Mouse (Mus musculus) hindbrain, embryonic 11.5 days (tissue): Measurements from ENCODE around the gene Phactr3. TPM values are rescaled to one million over a fixed set of nuclear protein-coding genes. Genes with fewer than 3 reads are reported as not detected.

Source experiments
- ATAC-seq: fragments of 200-750 bp; cut with Nextera tagmentation; 2 replicates; pipeline ENCODE4 v1.8.0; 2017; ENCODE audit warnings: mild to moderate bottlenecking, moderate TSS enrichment, moderate library complexity; ENCODE audit not compliant: low FRiP score
- DNase-seq: peaks from one replicate; pipeline ENCODE4 v3.0.0-alpha.2; 2015; ENCODE audit warnings: low spot score
- H3K27ac ChIP-seq: fragments of 300-500 bp; sonication (generic); 2 replicates; pipeline ENCODE4 v1.5.1; 2014; ENCODE audit warnings: mild to moderate bottlenecking, low read depth, low read length
- H3K27me3 ChIP-seq: fragments of 300-500 bp; sonication (generic); 2 replicates; pipeline ENCODE4 v1.6.1; 2014; ENCODE audit warnings: mild to moderate bottlenecking, low read length, moderate library complexity, mixed read lengths; ENCODE audit not compliant: control insufficient read depth, insufficient read depth
- H3K36me3 ChIP-seq: fragments of 300-500 bp; sonication (generic); 2 replicates; pipeline ENCODE4 v1.6.1; 2014; ENCODE audit warnings: mild to moderate bottlenecking, low read length, moderate library complexity, mixed read lengths; ENCODE audit not compliant: control insufficient read depth, insufficient read depth
- H3K4me1 ChIP-seq: fragments of 300-500 bp; sonication (generic); replicated peaks from 2 replicates; pipeline ENCODE4 v1.6.1; 2014; ENCODE audit warnings: low read length, mixed read lengths; ENCODE audit not compliant: control insufficient read depth, insufficient read depth
- H3K4me2 ChIP-seq: fragments of 300-500 bp; sonication (generic); replicated peaks from 2 replicates; pipeline ENCODE4 v1.6.1; 2014; ENCODE audit warnings: mild to moderate bottlenecking, low read depth, low read length
- H3K4me3 ChIP-seq: fragments of 300-500 bp; sonication (generic); 2 replicates; pipeline ENCODE4 v1.5.1; 2014; ENCODE audit warnings: low read depth, low read length
- H3K9ac ChIP-seq: fragments of 300-500 bp; sonication (generic); 2 replicates; pipeline ENCODE4 v1.6.1; 2014; ENCODE audit warnings: low read depth, low read length
- H3K9me3 ChIP-seq: fragments of 300-500 bp; sonication (generic); 2 replicates; pipeline ENCODE4 v1.6.1; 2016; ENCODE audit warnings: low read length; ENCODE audit not compliant: control insufficient read depth
- WGBS: fragments of 180-500 bp; shearing (Covaris S2); extraction: QIAGEN DNeasy Blood & Tissue Kit; methylation state at CpG from one replicate; pipeline ENCODE4 v1.1.7; 2014; 5-methylcytosine and 5-hydroxymethylcytosine counted together
- polyA plus RNA-seq: library from polyadenylated mRNA; unstranded; fragments of >200 nt; fragmentation: Nextera tagmentation; extraction: Ambion mirVana; gene quantifications from 2 replicates; pipeline ENCODE4 v1.2.1, GENCODE M21; 2014

Phactr3 gene
- polyA plus RNA-seq, 1 experiment from 2014 or later, result 14.5 TPM

- peak overlapping the region; percentile 55 for H3K4me3 ChIP-seq
- ATAC-seq (peak; percentile 60), DNase-seq (peak; percentile 31)
- no peaks in the 10 kb centered on the region for H3K9me3 ChIP-seq
- H3K27me3 ChIP-seq, result no peaks in the 10 kb centered on the region; the same call in 1 of the 2 replicates
- H3K9ac ChIP-seq, result peak overlapping the region; percentile 95
- 18% methylated on average over 3 of the region's 3 CpGs for WGBS
- H3K4me1 ChIP-seq, result no peaks in the 10 kb centered on the region; the same call in none of the 2 replicates
- H3K36me3 ChIP-seq, result no peaks in the 10 kb centered on the region
- peak overlapping the region; percentile 92 for H3K4me2 ChIP-seq
- H3K27ac ChIP-seq, result peak overlapping the region; percentile 76
Observed at GRCm38 (mm10) chr2:178143024-178143415, 24.2 kb downstream of the Phactr3 start.

GRCm38 (mm10) chr2:178143898-178144297 lies 25.1 kb downstream of the Phactr3 start:
- Histone ChIP-seq H3K4me3 (no peak overlapping the region), H3K4me2 (peak overlapping the region; percentile 33), H3K9ac (no peak overlapping the region), H3K9me3 (no peaks in the 10 kb centered on the region), H3K27me3 (no peaks in the 10 kb centered on the region; the same call in 1 of the 2 replicates), H3K4me1 (no peaks in the 10 kb centered on the region; the same call in none of the 2 replicates), H3K36me3 (no peaks in the 10 kb centered on the region), H3K27ac (no peak overlapping the region)
- WGBS, result 69% methylated on average over 1 of the region's 1 CpGs
- ATAC-seq (no peak), DNase-seq (no peak)

GRCm38 (mm10) chr2:178149312-178149711 lies 30.5 kb downstream of the Phactr3 start:
- Histone ChIP-seq H3K4me1 (no peaks in the 10 kb centered on the region), H3K9ac (no peak overlapping the region), H3K9me3 (no peaks in the 10 kb centered on the region), H3K27me3 (no peaks in the 10 kb centered on the region), H3K27ac (no peak overlapping the region), H3K4me2 (no peak overlapping the region), H3K36me3 (no peaks in the 10 kb centered on the region), H3K4me3 (no peak overlapping the region)
- ATAC-seq (no peak), DNase-seq (no peak)
- WGBS, result 72% methylated on average over 1 of the region's 1 CpGs

- Histone ChIP-seq H3K27me3 (no peaks in the 10 kb centered on the region), H3K36me3 (no peaks in the 10 kb centered on the region), H3K4me1 (no peaks in the 10 kb centered on the region), H3K4me2 (no peak overlapping the region), H3K9me3 (no peaks in the 10 kb centered on the region), H3K9ac (no peak overlapping the region), H3K27ac (no peak overlapping the region), H3K4me3 (no peak overlapping the region)
- ATAC-seq (no peak), DNase-seq (no peak)
- WGBS, result 74% methylated on average over 5 of the region's 5 CpGs
Observed at GRCm38 (mm10) chr2:178150697-178151096, 31.9 kb downstream of the Phactr3 start.

- DNase-seq, result no peak
- Histone ChIP-seq H3K4me1 (no peaks in the 10 kb centered on the region), H3K9ac (no peak overlapping the region), H3K27me3 (no peaks in the 10 kb centered on the region), H3K27ac (no peak overlapping the region), H3K36me3 (no peaks in the 10 kb centered on the region), H3K4me2 (no peak overlapping the region), H3K9me3 (no peaks in the 10 kb centered on the region), H3K4me3 (no peak overlapping the region)
- 89% methylated on average over 2 of the region's 2 CpGs for WGBS
- ATAC-seq, result no peak
Observed at GRCm38 (mm10) chr2:178153601-178154000, 34.8 kb downstream of the Phactr3 start.

GRCm38 (mm10) chr2:178154129-178154528 lies 35.4 kb downstream of the Phactr3 start:
- WGBS, result 51% methylated on average over 5 of the region's 5 CpGs
- H3K27me3 ChIP-seq, result no peaks in the 10 kb centered on the region
- DNase-seq (no peak), ATAC-seq (no peak)
- H3K9me3 ChIP-seq, result no peaks in the 10 kb centered on the region
- H3K27ac ChIP-seq, result 0 out of 2 replicates have a peak overlapping the region, but pooled peaks have one; percentile 0
- no peak overlapping the region for H3K9ac ChIP-seq
- H3K36me3 ChIP-seq, result no peaks in the 10 kb centered on the region
- H3K4me1 ChIP-seq, result no peaks in the 10 kb centered on the region
- no peak overlapping the region for H3K4me3 ChIP-seq
- no peak overlapping the region for H3K4me2 ChIP-seq

GRCm38 (mm10) chr2:178154576-178154975 lies 35.8 kb downstream of the Phactr3 start:
- WGBS, result 42% methylated on average over 4 of the region's 4 CpGs
- H3K4me2 ChIP-seq, result no peak overlapping the region
- ATAC-seq (peak; percentile 48; the same call in 1 of the 2 replicates), DNase-seq (no peak)
- H3K9me3 ChIP-seq, result no peaks in the 10 kb centered on the region
- no peaks in the 10 kb centered on the region for H3K27me3 ChIP-seq
- 0 out of 2 replicates have a peak overlapping the region, but pooled peaks have one; percentile 0 for H3K27ac ChIP-seq
- no peaks in the 10 kb centered on the region for H3K36me3 ChIP-seq
- H3K9ac ChIP-seq, result no peak overlapping the region
- H3K4me1 ChIP-seq, result no peaks in the 10 kb centered on the region
- no peak overlapping the region for H3K4me3 ChIP-seq

GRCm38 (mm10) chr2:178155176-178155916 lies 36.6 kb downstream of the Phactr3 start:
- no peak overlapping the region for H3K9ac ChIP-seq
- DNase-seq (no peak), ATAC-seq (no peak)
- H3K4me3 ChIP-seq, result no peak overlapping the region
- 86% methylated on average over 8 of the region's 8 CpGs for WGBS
- H3K27me3 ChIP-seq, result no peaks in the 10 kb centered on the region
- H3K27ac ChIP-seq, result no peak overlapping the region
- H3K9me3 ChIP-seq, result no peaks in the 10 kb centered on the region
- H3K36me3 ChIP-seq, result no peaks in the 10 kb centered on the region
- no peak overlapping the region for H3K4me2 ChIP-seq
- H3K4me1 ChIP-seq, result no peaks in the 10 kb centered on the region

- DNase-seq, result no peak
- 92% methylated on average over 1 of the region's 1 CpGs for WGBS
- no peaks in the 10 kb centered on the region for H3K9me3 ChIP-seq
- H3K27me3 ChIP-seq, result no peaks in the 10 kb centered on the region
- no peak overlapping the region for H3K9ac ChIP-seq
- no peak overlapping the region for H3K4me2 ChIP-seq
- no peaks in the 10 kb centered on the region for H3K36me3 ChIP-seq
- ATAC-seq, result no peak
- H3K27ac ChIP-seq, result no peak overlapping the region
- H3K4me3 ChIP-seq, result no peak overlapping the region
- H3K4me1 ChIP-seq, result no peaks in the 10 kb centered on the region
Observed at GRCm38 (mm10) chr2:178155917-178156282, 37.1 kb downstream of the Phactr3 start.
